Mouse (Mus musculus) fat pad, adult 2 months (tissue): ENCODE results near the gene Ttc26.

Experiments
- DNase-seq: peaks from one replicate; pipeline ENCODE4 v3.0.0-alpha.2; 2011; ENCODE audit warnings: low read depth, low spot score; ENCODE audit errors: extremely low read depth

Gene Ttc26

GRCm38 (mm10) chr6:38381129-38381771 is at the start of gene Ttc26:
Ttc26 (plus strand) TSS chr6:38381469.
- DNase-seq = peak; percentile 21

DNA sequence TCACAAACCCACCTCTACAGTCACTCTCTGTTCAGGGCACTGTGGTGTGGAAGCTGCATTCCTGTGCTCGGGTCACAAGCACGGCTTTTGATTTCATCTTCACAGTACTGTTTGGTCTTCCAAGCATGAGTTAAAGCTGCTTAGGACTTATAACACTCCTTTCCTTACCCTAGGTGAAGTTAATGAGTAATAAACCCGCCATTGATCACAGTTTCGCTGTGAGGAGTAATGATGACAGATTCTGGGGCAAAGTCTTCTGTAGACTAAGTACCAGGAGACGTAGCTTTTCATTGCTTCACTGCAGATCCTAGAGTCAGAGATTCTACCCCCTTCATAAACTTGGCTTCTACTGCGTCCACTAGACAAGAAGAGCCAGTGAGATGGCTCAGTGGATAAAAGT is 46.0 kb upstream of the Ttc26 start:
- no peak for DNase-seq

DNA sequence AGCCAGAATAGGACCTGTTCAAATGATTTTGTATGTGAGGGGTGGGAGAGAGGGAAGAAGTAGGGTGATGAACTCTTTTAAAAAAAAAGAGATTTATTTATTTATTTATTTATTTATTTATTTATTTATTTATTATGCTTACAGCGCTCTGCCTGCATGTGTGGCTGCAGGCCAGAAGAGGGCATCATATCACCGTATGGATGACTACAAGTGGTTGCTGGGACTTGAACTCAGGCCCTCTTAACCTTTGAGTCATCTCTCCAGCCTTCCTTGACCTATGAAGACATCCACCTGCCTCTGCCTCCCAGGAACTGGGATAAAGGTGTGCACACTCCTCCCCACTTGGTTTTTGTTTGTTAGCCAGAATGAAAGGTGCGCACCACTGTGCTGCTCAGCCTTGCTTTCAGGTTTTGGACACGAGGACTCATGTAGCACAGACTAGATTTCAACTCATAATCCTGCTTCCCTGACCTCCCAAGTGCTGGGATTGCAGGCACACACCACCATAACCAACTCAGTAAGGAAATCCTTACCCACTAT is 44.0 kb upstream of the Ttc26 start:
- DNase-seq = no peak

DNA sequence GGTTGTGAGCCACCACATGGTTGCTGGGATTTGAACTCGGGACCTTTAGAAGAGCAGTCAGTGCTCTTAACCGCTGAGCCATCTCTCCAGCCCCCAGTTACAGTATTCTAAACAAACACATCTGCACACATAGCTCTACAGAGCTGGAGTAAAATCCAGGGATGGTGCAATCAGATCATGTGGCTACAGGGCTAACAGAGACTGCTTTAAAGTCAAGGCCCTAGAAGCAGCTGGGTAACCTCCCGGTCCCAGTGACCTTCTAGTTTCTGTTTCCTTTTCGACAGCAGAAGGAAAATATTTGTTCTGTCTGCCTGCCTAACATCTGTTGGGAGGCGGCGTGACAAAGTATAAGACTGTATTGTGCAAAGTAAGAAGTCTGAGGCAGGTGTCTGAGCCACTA is 43.3 kb upstream of the Ttc26 start:
- DNase-seq = peak; percentile 23

GRCm38 (mm10) chr6:38339078-38339477 is 42.2 kb upstream of the Ttc26 start:
- DNase-seq = no peak

GRCm38 (mm10) chr6:38341751-38342665 is 39.3 kb upstream of the Ttc26 start:
- DNase-seq = no peak

DNA sequence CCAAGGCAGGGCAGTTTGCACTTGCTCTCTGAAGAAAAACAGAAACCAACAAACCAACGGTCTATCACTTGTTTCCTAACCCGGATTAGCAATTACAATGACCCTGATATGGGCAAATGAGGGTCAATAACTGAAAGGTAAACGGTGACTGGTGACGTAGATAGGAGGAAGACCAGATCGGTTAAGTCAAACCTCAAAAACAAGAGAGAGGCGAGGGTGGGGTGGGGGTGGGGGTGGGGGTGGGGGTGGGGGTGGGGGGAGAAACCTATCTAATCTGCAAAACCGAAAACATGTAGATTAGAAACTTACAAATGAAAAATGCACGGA is 38.6 kb upstream of the Ttc26 start:
- no peak for DNase-seq

DNA sequence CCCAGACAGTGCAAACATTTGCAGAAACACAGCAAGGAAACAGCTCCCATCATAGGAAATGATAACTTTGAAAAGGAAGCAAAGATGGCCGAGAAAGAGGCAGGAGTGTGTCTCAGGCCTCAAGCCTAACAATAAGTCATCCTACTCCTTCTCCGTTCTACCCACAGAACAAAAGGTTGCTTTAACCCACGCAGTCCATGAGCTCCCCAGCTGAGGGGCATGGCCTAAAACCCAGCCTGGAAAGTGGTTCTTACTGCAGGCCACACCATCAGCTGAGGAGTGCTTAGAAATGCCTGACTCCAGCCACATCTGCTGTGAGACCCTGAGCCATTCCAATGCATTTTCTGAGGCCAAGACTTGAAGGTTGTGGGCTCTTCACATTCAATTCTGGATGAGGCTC is 37.7 kb upstream of the Ttc26 start:
- no peak for DNase-seq

DNA sequence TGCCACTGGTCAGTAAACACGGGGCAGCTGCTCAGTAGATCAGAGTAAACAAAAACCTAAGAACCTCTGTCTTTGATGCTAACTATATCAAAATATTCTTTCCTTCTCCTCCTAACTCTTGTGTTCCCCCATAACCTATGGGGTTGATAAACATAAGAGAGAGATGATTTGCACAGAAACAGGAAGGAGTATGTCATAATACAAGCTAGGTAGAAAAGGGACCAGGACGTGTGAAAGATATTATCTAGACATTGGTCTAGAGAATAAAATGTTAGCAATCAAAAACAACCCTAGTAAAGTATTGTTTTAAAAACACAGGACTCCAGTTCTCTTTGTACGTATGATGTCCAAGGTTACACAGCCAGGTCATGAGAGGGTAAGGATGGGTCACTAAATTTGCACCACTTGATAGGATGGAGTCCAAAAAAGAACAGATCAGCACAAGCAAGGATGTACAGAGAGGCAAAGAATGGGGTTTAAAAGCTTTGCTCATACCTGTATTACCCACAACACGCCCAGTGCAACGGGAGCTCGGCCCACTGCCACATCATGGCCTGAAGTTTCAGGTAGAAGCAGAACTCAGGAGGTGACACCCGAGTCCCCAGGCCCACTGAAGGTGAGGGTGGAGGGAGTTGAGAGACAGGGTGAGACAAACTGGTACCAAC is 37.1 kb upstream of the Ttc26 start:
- DNase-seq = no peak

- no peak for DNase-seq
Observed at GRCm38 (mm10) chr6:38345796-38346195, 35.5 kb upstream of the Ttc26 start.

DNA sequence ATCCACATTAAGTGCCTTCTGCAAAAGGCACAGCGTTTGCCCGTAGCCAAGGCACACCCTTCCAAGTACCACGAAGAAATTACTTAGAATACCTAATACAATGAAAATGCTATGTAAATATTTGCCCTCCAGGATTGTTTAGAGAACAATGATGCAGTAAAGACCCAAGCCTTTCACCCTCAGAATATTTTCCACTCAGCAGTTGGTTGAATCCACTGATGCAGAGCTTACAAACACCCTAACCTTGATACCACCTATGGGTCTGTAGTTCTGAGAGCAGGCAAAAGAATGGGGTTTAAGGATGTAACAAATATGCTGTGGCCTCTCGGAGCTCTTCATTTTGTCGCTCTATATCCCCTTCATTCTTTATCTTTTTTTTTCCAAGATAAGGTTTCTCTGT is 33.4 kb upstream of the Ttc26 start:
- no peak for DNase-seq

DNA sequence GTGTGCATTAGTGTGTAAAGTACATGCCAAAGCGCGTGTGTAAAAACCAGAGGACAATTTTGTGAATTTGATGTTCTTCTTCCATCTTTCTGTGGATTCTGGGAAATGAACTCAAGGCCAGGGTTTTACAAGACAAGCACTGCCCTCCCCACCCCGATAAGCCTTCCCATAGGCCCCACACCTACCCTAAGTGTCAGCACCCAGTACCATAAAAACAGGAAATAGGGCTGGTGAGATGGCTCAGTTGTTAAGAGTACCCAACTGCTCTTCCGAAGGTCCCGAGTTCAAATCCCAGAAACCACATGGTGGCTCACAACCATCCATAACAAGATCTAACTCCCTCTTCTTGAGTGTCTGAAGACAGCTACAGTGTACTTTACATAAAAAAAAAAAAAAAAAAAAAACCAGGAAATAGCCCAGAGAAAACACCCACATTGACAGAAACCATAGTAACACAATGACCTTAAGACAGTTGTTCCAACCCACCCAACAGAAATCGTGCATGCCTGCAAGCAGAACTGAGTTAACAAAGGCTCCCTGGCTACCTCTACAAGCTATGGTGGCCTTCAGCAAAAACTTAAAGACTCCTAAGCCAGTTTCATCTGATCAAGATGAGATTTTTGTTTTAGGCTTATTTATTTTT is 32.3 kb upstream of the Ttc26 start:
- DNase-seq = no peak

GRCm38 (mm10) chr6:38349806-38350205 is 31.5 kb upstream of the Ttc26 start:
- DNase-seq = no peak

GRCm38 (mm10) chr6:38351930-38352329 is 29.3 kb upstream of the Ttc26 start:
- no peak for DNase-seq

- DNase-seq = no peak
Observed at GRCm38 (mm10) chr6:38352451-38352850, 28.8 kb upstream of the Ttc26 start.

- no peak for DNase-seq
Observed at GRCm38 (mm10) chr6:38353181-38353580, 28.1 kb upstream of the Ttc26 start.

DNA sequence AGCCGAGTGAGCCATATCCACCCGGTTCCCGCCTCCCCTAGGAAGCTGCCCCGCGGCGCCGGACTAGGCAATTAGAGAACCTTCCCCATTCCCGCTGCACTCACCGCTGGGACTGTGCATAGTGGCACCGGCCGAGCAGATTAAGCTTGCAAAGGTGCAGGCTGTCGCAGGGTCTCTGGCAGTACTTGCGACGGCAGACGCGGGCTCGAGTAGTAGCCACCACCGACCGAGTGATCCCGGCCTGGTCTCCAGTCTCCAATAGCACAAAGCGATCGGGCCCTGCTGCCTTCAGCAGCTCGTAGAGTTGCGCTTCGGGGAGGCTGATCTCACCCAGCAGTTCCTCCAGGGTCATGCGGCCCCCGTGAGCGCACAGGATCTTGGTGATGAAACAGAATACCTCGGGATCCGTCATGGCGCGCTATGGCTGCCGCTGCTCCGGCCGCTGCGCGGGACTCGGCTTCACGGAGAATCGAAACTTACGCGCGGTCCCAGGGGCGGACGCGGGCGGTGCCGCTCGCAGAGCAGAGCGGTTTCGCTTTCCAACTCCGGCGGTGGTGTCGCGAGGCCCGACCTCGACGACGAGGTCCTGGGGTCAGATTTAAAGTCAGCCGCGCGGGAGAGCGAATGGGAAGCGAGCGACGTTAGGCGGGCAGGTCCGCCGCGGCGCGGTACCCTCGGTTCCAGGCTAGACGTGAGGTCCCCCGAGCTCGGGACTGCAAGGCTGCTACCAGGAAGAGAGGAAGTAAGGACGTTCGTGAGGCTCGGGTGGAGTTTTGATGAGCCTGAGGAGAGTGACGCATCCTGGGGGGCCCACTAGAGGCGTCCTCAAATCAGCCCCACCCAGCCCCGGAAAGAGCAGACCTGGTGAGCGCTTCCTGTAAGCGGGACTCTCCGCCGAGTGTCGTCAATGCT is 27.2 kb upstream of the Ttc26 start, which contains the start of gene Zc3hav1:
Gene Zc3hav1, minus strand, starts transcription at position 793 of the 912 bp plus-strand sequence.
- no peak for DNase-seq

GRCm38 (mm10) chr6:38354723-38355353 is 26.4 kb upstream of the Ttc26 start:
- DNase-seq = no peak

GRCm38 (mm10) chr6:38355354-38355823 is 25.9 kb upstream of the Ttc26 start:
- DNase-seq = no peak
